Mouse (Mus musculus): ENCODE data around the gene Pdss1. TPM values are rescaled to one million over a fixed set of nuclear protein-coding genes. Genes with fewer than 3 reads are reported as not detected.
"Not testable (repeated sequence)": the region's sequence is repeated elsewhere in the genome, so short reads cannot be mapped to it uniquely, and the experiment has no call there.

Pdss1 gene
- polyA plus RNA-seq (2015; fragmentation: Nextera tagmentation; extraction: Ambion mirVana): 18.8 and 22.0 TPM in 2 replicates

DNA sequence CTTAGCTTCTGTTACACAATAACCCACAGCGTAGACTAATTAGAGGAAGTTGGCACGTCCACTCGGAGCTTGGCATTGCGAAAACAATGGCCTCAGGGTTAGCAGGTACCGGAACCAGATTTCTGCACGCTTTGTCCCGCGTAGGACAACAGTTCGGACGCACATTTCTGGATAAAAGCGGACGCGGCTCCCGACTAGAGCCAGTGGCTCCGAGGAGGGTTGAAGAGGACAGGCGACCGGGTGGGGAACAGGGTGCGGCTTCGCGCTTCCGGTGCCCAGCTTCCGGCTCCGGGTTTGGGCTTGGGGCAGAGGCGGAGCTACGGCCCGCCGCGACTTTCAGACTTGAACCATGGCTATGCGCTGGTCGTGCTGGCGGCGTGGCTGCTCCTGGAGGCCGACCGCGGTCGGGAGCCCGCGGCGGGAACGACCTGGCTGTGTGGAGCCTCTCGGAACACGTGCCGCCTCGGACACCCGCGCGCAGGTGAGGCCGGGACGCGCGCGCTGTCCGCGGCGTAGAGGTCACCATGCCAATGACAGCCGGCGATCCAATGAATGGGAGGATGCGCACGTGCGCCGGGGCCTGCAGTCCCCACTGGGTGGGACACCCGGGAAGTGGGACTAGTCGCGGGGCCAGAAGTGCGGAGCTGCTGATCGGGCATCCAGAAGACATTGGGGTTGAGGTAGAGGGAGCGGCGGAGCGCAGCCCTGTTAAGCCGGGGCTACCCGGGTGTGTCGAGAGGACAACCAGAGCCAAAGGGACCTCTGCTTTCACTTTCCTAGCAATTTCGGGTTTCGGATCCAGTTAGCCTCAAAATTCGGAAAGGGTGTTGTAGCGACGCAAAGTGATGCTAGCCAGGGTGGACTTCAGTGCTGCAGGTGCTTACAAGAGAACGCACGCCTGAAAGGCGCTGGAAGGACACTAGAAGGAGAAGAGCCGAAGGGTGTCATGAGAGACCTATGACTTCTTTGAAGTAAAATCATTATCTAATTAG lies at the start of gene Pdss1:
Pdss1 (plus strand) TSS at position 241 of the 992 bp plus-strand sequence.
- H3K4me2 ChIP-seq (ENCODE audit: low read depth, low read length): peak within 1 kb of the TSS; percentile 75
- peak within 1 kb of the TSS; percentile 81 for H3K9ac ChIP-seq (ENCODE audit: low read length)
- peak; percentile 98 for ATAC-seq (ENCODE audit: insufficient read depth, low FRiP score)
- H3K4me3 ChIP-seq (replicated peaks; ENCODE audit: low read length): peak within 1 kb of the TSS; percentile 91
- peak within 1 kb of the TSS; percentile 75 for H3K27ac ChIP-seq (ENCODE audit: low read length)
- H3K9me3 ChIP-seq (replicated peaks; ENCODE audit: control insufficient read depth, low read length): no peaks in the 10 kb centered on the region
- no peaks in the 10 kb centered on the region for H3K36me3 ChIP-seq (ENCODE audit: control insufficient read depth, insufficient read depth, low read length)
- WGBS: under 1% methylated on average over 81 of the region's 81 CpGs
- H3K4me1 ChIP-seq (ENCODE audit: control insufficient read depth, insufficient read depth, low read length): no peaks in the 10 kb centered on the region; the same call in 1 of the 2 replicates
- H3K27me3 ChIP-seq (ENCODE audit: control insufficient read depth, insufficient read depth, low read length): no peaks in the 10 kb centered on the region

DNA sequence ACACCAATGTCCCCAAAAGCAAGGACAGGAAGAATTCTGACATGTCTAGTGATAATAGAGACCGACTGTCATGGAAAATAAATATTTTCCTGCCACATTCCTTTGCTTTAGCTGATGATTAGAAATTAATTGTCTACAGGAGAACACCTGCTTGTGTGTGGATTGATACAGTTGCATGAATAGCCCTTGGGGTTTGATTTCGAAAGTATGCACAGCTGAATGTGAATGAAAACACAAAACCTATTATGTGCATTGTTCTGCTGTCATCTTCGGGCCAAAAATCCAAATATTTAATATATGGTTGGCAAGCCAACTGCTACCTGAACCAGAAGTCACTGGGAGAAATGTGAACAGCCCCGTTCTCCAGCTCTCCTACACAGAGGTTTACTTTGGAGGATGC lies 43.4 kb upstream of the Pdss1 start:
- Histone ChIP-seq H3K27me3 (ENCODE audit: control insufficient read depth, insufficient read depth, low read length) (no peaks in the 10 kb centered on the region), H3K9ac (ENCODE audit: low read length) (no peak overlapping the region), H3K4me3 (replicated peaks; ENCODE audit: low read length) (no peak overlapping the region), H3K36me3 (ENCODE audit: control insufficient read depth, insufficient read depth, low read length) (no peaks in the 10 kb centered on the region), H3K4me1 (ENCODE audit: control insufficient read depth, insufficient read depth, low read length) (no peaks in the 10 kb centered on the region), H3K4me2 (ENCODE audit: low read depth, low read length) (no peak overlapping the region), H3K27ac (ENCODE audit: low read length) (no peak overlapping the region), H3K9me3 (replicated peaks; ENCODE audit: control insufficient read depth, low read length) (no peaks in the 10 kb centered on the region)
- WGBS: 53% methylated on average over 4 of the region's 4 CpGs
- no peak for ATAC-seq (ENCODE audit: insufficient read depth, low FRiP score)

DNA sequence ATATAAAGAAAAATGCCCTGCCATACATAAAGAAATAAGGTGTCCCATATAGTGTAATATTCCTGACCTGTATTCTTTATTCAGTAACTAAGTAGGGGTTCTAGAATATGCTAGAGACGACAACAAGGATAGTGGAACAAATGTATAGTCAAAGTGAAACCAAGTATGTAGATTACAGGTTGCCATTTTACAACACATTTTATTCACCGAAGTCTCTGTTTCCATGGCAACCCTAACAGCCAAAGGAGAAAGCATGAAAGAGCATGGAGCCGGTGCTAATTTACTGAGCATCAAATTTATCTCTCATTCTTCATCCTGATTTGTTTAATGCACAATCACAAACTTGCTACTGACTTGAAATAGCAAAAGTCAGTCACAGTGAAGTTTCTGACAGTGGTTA lies 37.8 kb upstream of the Pdss1 start:
- Histone ChIP-seq H3K27ac (ENCODE audit: low read length) (no peak overlapping the region), H3K27me3 (ENCODE audit: control insufficient read depth, insufficient read depth, low read length) (no peaks in the 10 kb centered on the region; the same call in 1 of the 2 replicates), H3K9ac (ENCODE audit: low read length) (no peak overlapping the region), H3K36me3 (ENCODE audit: control insufficient read depth, insufficient read depth, low read length) (no peaks in the 10 kb centered on the region), H3K4me1 (ENCODE audit: control insufficient read depth, insufficient read depth, low read length) (no peaks in the 10 kb centered on the region), H3K9me3 (replicated peaks; ENCODE audit: control insufficient read depth, low read length) (no peaks in the 10 kb centered on the region), H3K4me2 (ENCODE audit: low read depth, low read length) (no peak overlapping the region), H3K4me3 (replicated peaks; ENCODE audit: low read length) (no peak overlapping the region)
- 71% methylated on average over 3 of the region's 3 CpGs for WGBS
- ATAC-seq (ENCODE audit: insufficient read depth, low FRiP score): no peak

DNA sequence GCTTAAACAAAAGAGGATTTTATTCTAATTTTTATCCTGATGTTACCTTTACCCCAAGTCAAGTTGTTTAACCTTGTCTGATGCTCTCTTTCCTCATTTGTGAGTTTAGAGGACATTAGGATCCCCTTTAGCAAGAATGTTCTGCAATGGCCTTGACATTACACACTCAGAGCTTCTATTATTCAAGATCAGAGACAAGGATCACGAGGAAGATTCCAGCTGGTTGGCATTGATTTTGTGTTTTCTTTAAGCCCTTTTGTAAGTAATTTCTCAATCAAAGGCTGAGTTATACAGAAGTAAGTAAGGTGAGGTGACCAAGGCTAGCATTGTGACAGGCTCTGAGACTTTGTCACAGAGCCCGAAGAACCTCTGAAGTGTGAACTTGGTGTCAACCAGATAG lies 33.1 kb upstream of the Pdss1 start:
- 76% methylated on average over 2 of the region's 2 CpGs for WGBS
- Histone ChIP-seq H3K4me1 (ENCODE audit: control insufficient read depth, insufficient read depth, low read length) (no peaks in the 10 kb centered on the region), H3K27me3 (ENCODE audit: control insufficient read depth, insufficient read depth, low read length) (no peaks in the 10 kb centered on the region; the same call in 1 of the 2 replicates), H3K9me3 (replicated peaks; ENCODE audit: control insufficient read depth, low read length) (no peaks in the 10 kb centered on the region), H3K4me3 (replicated peaks; ENCODE audit: low read length) (no peak overlapping the region), H3K9ac (ENCODE audit: low read length) (no peak overlapping the region), H3K4me2 (ENCODE audit: low read depth, low read length) (no peak overlapping the region), H3K27ac (ENCODE audit: low read length) (no peak overlapping the region), H3K36me3 (ENCODE audit: control insufficient read depth, insufficient read depth, low read length) (no peaks in the 10 kb centered on the region)
- ATAC-seq (ENCODE audit: insufficient read depth, low FRiP score): no peak

DNA sequence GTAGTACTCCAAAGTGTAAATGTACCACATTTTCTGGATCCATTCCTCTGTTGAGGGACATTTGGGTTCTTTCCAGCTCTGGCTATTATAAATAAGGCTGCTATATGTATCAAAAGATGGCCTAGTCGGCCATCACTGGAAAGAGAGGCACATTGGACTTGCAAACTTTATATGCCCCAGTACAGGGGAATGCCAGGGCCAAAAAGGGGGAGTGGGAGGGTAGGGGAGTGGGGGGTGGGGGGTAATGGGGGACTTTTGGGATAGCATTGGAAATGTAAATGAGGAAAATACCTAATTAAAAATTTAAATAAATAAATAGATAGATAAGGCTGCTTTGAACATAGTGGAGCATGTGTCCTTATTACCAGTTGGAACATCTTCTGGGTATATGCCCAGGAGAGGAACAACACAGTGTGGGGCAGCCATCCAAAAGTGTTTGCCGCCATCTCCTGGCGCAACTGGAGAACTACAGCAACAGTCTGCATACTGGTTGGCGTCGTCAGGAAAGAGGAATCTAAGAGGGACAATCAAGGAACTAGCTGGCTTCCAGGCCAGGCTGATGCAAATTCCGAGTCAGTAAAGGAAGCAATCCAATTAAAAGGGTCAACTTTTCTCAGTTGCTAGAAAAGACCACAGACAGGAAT lies 30.8 kb upstream of the Pdss1 start:
- not testable (repeated sequence) for H3K4me2 ChIP-seq (ENCODE audit: low read depth, low read length); H3K9me3 ChIP-seq (replicated peaks; ENCODE audit: control insufficient read depth, low read length); H3K27ac ChIP-seq (ENCODE audit: low read length); H3K27me3 ChIP-seq (ENCODE audit: control insufficient read depth, insufficient read depth, low read length); H3K9ac ChIP-seq (ENCODE audit: low read length); H3K4me1 ChIP-seq (ENCODE audit: control insufficient read depth, insufficient read depth, low read length); H3K36me3 ChIP-seq (ENCODE audit: control insufficient read depth, insufficient read depth, low read length); H3K4me3 ChIP-seq (replicated peaks; ENCODE audit: low read length); ATAC-seq (ENCODE audit: insufficient read depth, low FRiP score)
- 2% methylated on average over 6 of the region's 6 CpGs for WGBS

DNA sequence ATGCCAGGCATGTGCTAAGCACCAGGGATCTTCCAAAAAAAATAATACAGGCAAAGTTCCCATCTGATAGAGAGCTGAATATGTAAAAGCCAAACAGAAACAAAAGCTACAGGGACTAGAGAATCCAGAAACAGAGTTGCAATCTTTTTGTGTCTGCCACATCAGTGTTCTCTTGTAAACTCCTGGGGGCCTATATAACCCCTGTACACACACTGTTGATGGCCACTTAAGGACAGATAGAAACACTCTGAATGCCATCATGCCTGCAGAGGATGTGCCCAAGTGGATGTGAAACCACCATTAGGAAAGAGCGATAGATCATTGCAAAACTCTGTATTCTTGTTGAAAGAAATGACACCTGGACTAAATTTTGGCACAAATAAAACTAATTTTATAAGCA lies 29.5 kb upstream of the Pdss1 start:
- Histone ChIP-seq H3K27ac (ENCODE audit: low read length) (no peak overlapping the region), H3K9me3 (replicated peaks; ENCODE audit: control insufficient read depth, low read length) (no peaks in the 10 kb centered on the region), H3K4me1 (ENCODE audit: control insufficient read depth, insufficient read depth, low read length) (no peaks in the 10 kb centered on the region), H3K36me3 (ENCODE audit: control insufficient read depth, insufficient read depth, low read length) (no peaks in the 10 kb centered on the region), H3K4me2 (ENCODE audit: low read depth, low read length) (no peak overlapping the region), H3K27me3 (ENCODE audit: control insufficient read depth, insufficient read depth, low read length) (no peaks in the 10 kb centered on the region; the same call in 1 of the 2 replicates), H3K9ac (ENCODE audit: low read length) (no peak overlapping the region), H3K4me3 (replicated peaks; ENCODE audit: low read length) (no peak overlapping the region)
- 94% methylated on average over 1 of the region's 1 CpGs for WGBS
- ATAC-seq (ENCODE audit: insufficient read depth, low FRiP score): no peak

DNA sequence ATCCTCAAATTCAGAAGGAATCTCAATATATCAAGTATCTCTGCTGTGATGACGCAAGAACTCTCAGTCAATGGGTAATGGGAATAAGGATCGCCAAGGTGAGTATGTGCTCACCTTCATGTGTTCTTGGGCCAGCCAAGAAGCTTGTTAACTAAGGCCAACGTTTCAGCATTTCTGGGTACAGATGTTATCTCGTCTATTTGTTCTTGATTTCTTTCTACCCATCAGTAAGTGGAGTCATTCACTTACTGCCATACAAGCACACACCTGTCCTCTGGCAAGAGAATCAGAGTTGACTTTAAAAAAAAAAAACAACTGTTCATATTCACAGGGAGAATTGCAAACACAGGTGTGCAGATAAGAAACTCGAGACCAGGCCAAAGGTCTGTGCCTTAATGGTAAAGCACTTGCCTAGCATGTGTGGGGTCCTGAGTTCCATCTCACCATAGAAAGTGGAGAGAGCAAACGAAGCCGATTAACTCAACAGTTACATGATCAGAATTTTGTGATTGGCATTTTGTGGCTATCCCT lies 28.4 kb upstream of the Pdss1 start:
- ATAC-seq (ENCODE audit: insufficient read depth, low FRiP score): peak; percentile 21; the same call in 1 of the 2 replicates
- no peaks in the 10 kb centered on the region for H3K4me1 ChIP-seq (ENCODE audit: control insufficient read depth, insufficient read depth, low read length)
- no peak overlapping the region for H3K27ac ChIP-seq (ENCODE audit: low read length)

DNA sequence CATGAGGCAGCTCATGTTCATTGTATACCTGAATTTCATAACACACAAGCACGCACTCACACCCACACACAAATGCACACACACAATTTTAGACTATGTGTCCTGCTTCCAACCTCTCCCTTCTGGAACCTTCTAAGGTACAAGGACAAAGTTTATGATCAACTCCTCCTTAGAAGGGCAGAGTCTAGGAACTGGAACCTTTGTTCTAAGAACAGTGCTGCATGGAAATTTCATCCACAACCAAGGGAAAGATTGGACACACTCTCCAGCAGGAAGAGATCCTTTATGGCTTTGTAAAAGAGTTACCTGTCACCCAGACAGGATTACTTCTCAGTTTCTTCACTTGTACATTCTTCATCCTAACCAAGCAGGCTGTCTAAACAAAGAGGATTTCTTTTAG lies 22.2 kb upstream of the Pdss1 start:
- H3K9me3 ChIP-seq (replicated peaks; ENCODE audit: control insufficient read depth, low read length): no peaks in the 10 kb centered on the region
- no peak overlapping the region for H3K9ac ChIP-seq (ENCODE audit: low read length)
- no peaks in the 10 kb centered on the region for H3K4me1 ChIP-seq (ENCODE audit: control insufficient read depth, insufficient read depth, low read length)
- H3K27me3 ChIP-seq (ENCODE audit: control insufficient read depth, insufficient read depth, low read length): no peaks in the 10 kb centered on the region
- WGBS: 81% methylated on average over 1 of the region's 1 CpGs
- ATAC-seq (ENCODE audit: insufficient read depth, low FRiP score): no peak
- H3K27ac ChIP-seq (ENCODE audit: low read length): no peak overlapping the region
- H3K4me3 ChIP-seq (replicated peaks; ENCODE audit: low read length): no peak overlapping the region
- H3K36me3 ChIP-seq (ENCODE audit: control insufficient read depth, insufficient read depth, low read length): no peaks in the 10 kb centered on the region
- H3K4me2 ChIP-seq (ENCODE audit: low read depth, low read length): no peak overlapping the region

More for the DNA sequence above, 28.4 kb upstream of the Pdss1 start:
- no peaks in the 10 kb centered on the region for H3K36me3 ChIP-seq (ENCODE audit: control insufficient read depth, insufficient read depth, low read length)
- no peak overlapping the region for H3K4me2 ChIP-seq (ENCODE audit: low read depth, low read length)
- no peak overlapping the region for H3K9ac ChIP-seq (ENCODE audit: low read length)
- no peak overlapping the region for H3K4me3 ChIP-seq (replicated peaks; ENCODE audit: low read length)
- 58% methylated on average over 7 of the region's 7 CpGs for WGBS
- no peaks in the 10 kb centered on the region for H3K27me3 ChIP-seq (ENCODE audit: control insufficient read depth, insufficient read depth, low read length)
- no peaks in the 10 kb centered on the region for H3K9me3 ChIP-seq (replicated peaks; ENCODE audit: control insufficient read depth, low read length)

DNA sequence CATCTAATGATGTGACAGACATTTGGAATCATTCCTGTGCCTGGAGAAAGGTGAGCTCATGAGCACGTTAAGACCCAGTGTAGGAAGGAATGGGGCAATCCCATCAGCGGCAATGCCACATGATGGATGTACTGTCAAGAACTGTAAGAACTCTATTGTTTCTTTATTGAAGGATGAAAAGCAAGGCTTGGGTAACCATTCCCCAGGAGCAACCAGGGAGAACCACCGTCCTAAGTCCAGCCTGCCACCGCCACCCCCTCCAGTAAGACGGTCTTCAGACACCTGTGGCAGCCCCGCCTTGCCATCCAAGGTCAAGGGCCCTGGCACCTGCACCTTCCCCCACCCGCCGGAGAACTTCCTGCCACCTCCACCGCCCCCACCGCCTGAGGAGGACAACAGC lies 20.7 kb upstream of the Pdss1 start:
- 36% methylated on average over 10 of the region's 10 CpGs for WGBS
- no peaks in the 10 kb centered on the region for H3K36me3 ChIP-seq (ENCODE audit: control insufficient read depth, insufficient read depth, low read length)
- ATAC-seq (ENCODE audit: insufficient read depth, low FRiP score): no peak

More for the DNA sequence above, 20.7 kb upstream of the Pdss1 start:
- no peaks in the 10 kb centered on the region for H3K27me3 ChIP-seq (ENCODE audit: control insufficient read depth, insufficient read depth, low read length)
- no peak overlapping the region for H3K4me2 ChIP-seq (ENCODE audit: low read depth, low read length)
- no peak overlapping the region for H3K4me3 ChIP-seq (replicated peaks; ENCODE audit: low read length)
- no peak overlapping the region for H3K27ac ChIP-seq (ENCODE audit: low read length)
- H3K4me1 ChIP-seq (ENCODE audit: control insufficient read depth, insufficient read depth, low read length): no peaks in the 10 kb centered on the region
- H3K9ac ChIP-seq (ENCODE audit: low read length): no peak overlapping the region
- H3K9me3 ChIP-seq (replicated peaks; ENCODE audit: control insufficient read depth, low read length): no peaks in the 10 kb centered on the region
